Mouse (Mus musculus) forebrain, embryonic 11.5 days (tissue): ENCODE measurements around the gene Pgpep1. TPM values are rescaled to one million over a fixed set of nuclear protein-coding genes. Genes with fewer than 3 reads are reported as not detected.

Experiments
- ATAC-seq: fragments of 200-750 bp; cut with Nextera tagmentation; replicated peaks from 2 replicates; pipeline ENCODE4 v1.8.0; 2017; ENCODE audit warnings: moderate TSS enrichment; ENCODE audit not compliant: low FRiP score
- DNase-seq: peaks from one replicate; pipeline ENCODE4 v3.0.0-alpha.2; 2017; ENCODE audit warnings: low spot score
- H3K27ac ChIP-seq: fragments of 300-500 bp; sonication (generic); 2 replicates; pipeline ENCODE4 v1.5.1; 2014; ENCODE audit warnings: low read depth, low read length
- H3K27me3 ChIP-seq: fragments of 300-500 bp; sonication (generic); 2 replicates; pipeline ENCODE4 v1.6.1; 2014; ENCODE audit warnings: mild to moderate bottlenecking, low read length, mixed read lengths; ENCODE audit not compliant: control insufficient read depth, insufficient read depth
- H3K36me3 ChIP-seq: fragments of 300-500 bp; sonication (generic); 2 replicates; pipeline ENCODE4 v1.6.1; 2014; ENCODE audit warnings: mild to moderate bottlenecking, low read length, moderate library complexity, mixed read lengths; ENCODE audit not compliant: control insufficient read depth, insufficient read depth
- H3K4me1 ChIP-seq: fragments of 300-500 bp; sonication (generic); replicated peaks from 2 replicates; pipeline ENCODE4 v1.6.1; 2014; ENCODE audit warnings: low read length, mixed read lengths; ENCODE audit not compliant: control insufficient read depth, insufficient read depth
- H3K4me2 ChIP-seq: fragments of 300-500 bp; sonication (generic); 2 replicates; pipeline ENCODE4 v1.6.1; 2014; ENCODE audit warnings: low read depth, mild to moderate bottlenecking, low read length, moderate library complexity, mixed read lengths; ENCODE audit not compliant: severe bottlenecking
- H3K4me3 ChIP-seq: fragments of 300-500 bp; sonication (generic); 2 replicates; pipeline ENCODE4 v1.5.1; 2014; ENCODE audit warnings: low read depth, low read length
- H3K9ac ChIP-seq: fragments of 300-500 bp; sonication (generic); 2 replicates; pipeline ENCODE4 v1.6.1; 2014; ENCODE audit warnings: low read length
- H3K9me3 ChIP-seq: fragments of 300-500 bp; sonication (generic); 2 replicates; pipeline ENCODE4 v1.6.1; 2016; ENCODE audit warnings: low read length, mixed read lengths; ENCODE audit not compliant: control insufficient read depth
- WGBS: fragments of 180-500 bp; shearing (Covaris S2); extraction: QIAGEN DNeasy Blood & Tissue Kit; methylation state at CpG from one replicate; pipeline ENCODE4 v1.1.7; 2014; 5-methylcytosine and 5-hydroxymethylcytosine counted together
- polyA plus RNA-seq: library from polyadenylated mRNA; unstranded; fragments of >200 nt; fragmentation: Nextera tagmentation; extraction: Ambion mirVana; gene quantifications from 2 replicates; pipeline ENCODE4 v1.2.1, GENCODE M21; 2014

Gene Pgpep1
- polyA plus RNA-seq, 1 experiment from 2014 or later: 70.9 TPM

- DNase-seq: no peak
- Histone ChIP-seq H3K9me3 (no peaks in the 10 kb centered on the region), H3K9ac (no peak within 1 kb of the TSS), H3K4me2 (no peak within 1 kb of the TSS), H3K36me3 (no peaks in the 10 kb centered on the region), H3K27ac (no peak within 1 kb of the TSS), H3K4me3 (no peak within 1 kb of the TSS), H3K4me1 (peaks cover 5% of the 10 kb centered on the region), H3K27me3 (no peaks in the 10 kb centered on the region; the same call in 1 of the 2 replicates)
- 84% methylated on average over 3 of the region's 3 CpGs for WGBS
- no peak for ATAC-seq
Measured at GRCm38 (mm10) chr8:70615894-70616293, 44.3 kb downstream of the Pgpep1 start, which contains the start of gene Lrrc25. Lrrc25 (plus strand) TSS chr8:70616155.

GRCm38 (mm10) chr8:70615281-70615680 is 44.9 kb downstream of the Pgpep1 start:
- no peaks in the 10 kb centered on the region for H3K36me3 ChIP-seq
- WGBS: 92% methylated on average over 8 of the region's 8 CpGs
- ATAC-seq (no peak), DNase-seq (no peak)
- peaks cover 8% of the 10 kb centered on the region for H3K4me1 ChIP-seq
- H3K27me3 ChIP-seq: no peaks in the 10 kb centered on the region; the same call in 1 of the 2 replicates
- no peak overlapping the region for H3K27ac ChIP-seq
- no peak overlapping the region for H3K4me3 ChIP-seq
- H3K9ac ChIP-seq: no peak overlapping the region
- H3K4me2 ChIP-seq: no peak overlapping the region
- H3K9me3 ChIP-seq: no peaks in the 10 kb centered on the region

GRCm38 (mm10) chr8:70614469-70614868 is 45.7 kb downstream of the Pgpep1 start:
- H3K9me3 ChIP-seq: no peaks in the 10 kb centered on the region
- no peak overlapping the region for H3K9ac ChIP-seq
- no peaks in the 10 kb centered on the region for H3K36me3 ChIP-seq
- WGBS: 81% methylated on average over 5 of the region's 5 CpGs
- ATAC-seq (no peak), DNase-seq (no peak)
- H3K27ac ChIP-seq: no peak overlapping the region
- no peak overlapping the region for H3K4me2 ChIP-seq
- H3K27me3 ChIP-seq: no peaks in the 10 kb centered on the region; the same call in 1 of the 2 replicates
- no peak overlapping the region for H3K4me3 ChIP-seq
- peaks cover 13% of the 10 kb centered on the region for H3K4me1 ChIP-seq

GRCm38 (mm10) chr8:70613763-70614162 is 46.4 kb downstream of the Pgpep1 start:
- H3K27ac ChIP-seq: no peak overlapping the region
- H3K4me1 ChIP-seq: peaks cover 17% of the 10 kb centered on the region
- no peak overlapping the region for H3K4me3 ChIP-seq
- H3K4me2 ChIP-seq: no peak overlapping the region
- H3K9me3 ChIP-seq: no peaks in the 10 kb centered on the region
- no peak for ATAC-seq
- no peaks in the 10 kb centered on the region for H3K36me3 ChIP-seq
- H3K9ac ChIP-seq: no peak overlapping the region
- DNase-seq: no peak
- WGBS: 27% methylated on average over 1 of the region's 1 CpGs
- H3K27me3 ChIP-seq: peaks cover 4% of the 10 kb centered on the region; the same call in 1 of the 2 replicates

- no peak overlapping the region for H3K27ac ChIP-seq
- peak overlapping the region; percentile 39 for H3K4me3 ChIP-seq
- ATAC-seq (no peak), DNase-seq (peak; percentile 94)
- peaks cover 19% of the 10 kb centered on the region for H3K4me1 ChIP-seq
- peak overlapping the region; percentile 94 for H3K4me2 ChIP-seq
- no peaks in the 10 kb centered on the region for H3K36me3 ChIP-seq
- WGBS: under 1% methylated on average over 6 of the region's 6 CpGs
- H3K9me3 ChIP-seq: no peaks in the 10 kb centered on the region
- H3K27me3 ChIP-seq: peaks cover 4% of the 10 kb centered on the region; the same call in 1 of the 2 replicates
- H3K9ac ChIP-seq: peak overlapping the region; percentile 64
Measured at GRCm38 (mm10) chr8:70611849-70612248, 48.3 kb downstream of the Pgpep1 start.

- DNase-seq (peak; percentile 94), ATAC-seq (no peak)
- under 1% methylated on average over 54 of the region's 54 CpGs for WGBS
- Histone ChIP-seq H3K27ac (peak overlapping the region; percentile 91; the same call in 1 of the 2 replicates), H3K4me3 (peak overlapping the region; percentile 39), H3K27me3 (peaks cover 4% of the 10 kb centered on the region; the same call in 1 of the 2 replicates), H3K4me1 (peaks cover 22% of the 10 kb centered on the region), H3K4me2 (peak overlapping the region; percentile 94), H3K9ac (peak overlapping the region; percentile 64), H3K9me3 (no peaks in the 10 kb centered on the region), H3K36me3 (no peaks in the 10 kb centered on the region)
Measured at GRCm38 (mm10) chr8:70610796-70611771, 49.1 kb downstream of the Pgpep1 start.

- Histone ChIP-seq H3K27me3 (peaks cover 4% of the 10 kb centered on the region; the same call in 1 of the 2 replicates), H3K9ac (peak overlapping the region; percentile 67), H3K9me3 (no peaks in the 10 kb centered on the region), H3K4me1 (peaks cover 25% of the 10 kb centered on the region), H3K4me2 (peak overlapping the region; percentile 94), H3K4me3 (peak overlapping the region; percentile 39), H3K27ac (peak overlapping the region; percentile 91), H3K36me3 (no peaks in the 10 kb centered on the region)
- ATAC-seq (peak; percentile 49), DNase-seq (peak; percentile 92)
- 1% methylated on average over 42 of the region's 45 CpGs for WGBS
Measured at GRCm38 (mm10) chr8:70609849-70610795, 50.1 kb downstream of the Pgpep1 start.

- Histone ChIP-seq H3K9me3 (no peaks in the 10 kb centered on the region), H3K9ac (peak overlapping the region; percentile 67), H3K36me3 (no peaks in the 10 kb centered on the region), H3K4me2 (peak overlapping the region; percentile 94), H3K27me3 (peaks cover 4% of the 10 kb centered on the region; the same call in 1 of the 2 replicates), H3K27ac (peak overlapping the region; percentile 91), H3K4me1 (peaks cover 25% of the 10 kb centered on the region), H3K4me3 (peak overlapping the region; percentile 39)
- 2% methylated on average over 37 of the region's 39 CpGs for WGBS
- ATAC-seq (peak; percentile 64), DNase-seq (peak; percentile 92)
Measured at GRCm38 (mm10) chr8:70609368-70609848, 50.8 kb downstream of the Pgpep1 start.
